Mouse (Mus musculus): ENCODE data around the gene Plxdc2.

DNA sequence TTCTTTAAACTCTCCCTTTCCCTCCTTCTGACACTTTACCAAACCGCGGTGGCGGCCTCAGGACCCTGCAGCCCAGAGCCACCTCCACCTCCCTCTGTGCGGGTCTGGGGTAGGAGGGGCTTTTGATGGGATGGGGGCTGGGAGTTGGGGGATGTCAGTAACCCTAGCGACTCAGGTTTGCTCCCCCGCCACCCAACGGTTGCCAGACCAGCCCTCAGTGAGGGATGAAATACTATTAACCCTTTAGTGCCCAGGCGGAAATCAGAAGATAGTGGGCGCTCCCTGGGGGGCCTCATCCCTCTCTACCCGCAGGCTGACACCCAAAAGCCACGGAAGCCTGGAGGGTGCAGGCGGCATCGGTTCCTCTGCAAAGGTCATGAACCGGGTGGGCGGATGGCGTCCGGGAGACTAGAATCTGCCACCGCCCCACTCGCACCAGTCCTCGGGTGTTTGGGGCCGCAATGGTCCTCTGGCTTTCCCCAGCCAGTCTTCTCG is 446 bp upstream of the Plxdc2 start:
- TF ChIP-seq CTCF (IDR thresholded peaks at IDR 0.05; ENCODE audit: control insufficient read depth, insufficient read depth, insufficient read length) (no peak), MYOG (IDR thresholded peaks at IDR 0.05; ENCODE audit: control insufficient read depth, extremely low read depth, insufficient read length) (no peak), USF1 (IDR thresholded peaks at IDR 0.05; ENCODE audit: low read depth) (no peak), MYOD1 (IDR thresholded peaks at IDR 0.05; ENCODE audit: control insufficient read depth, insufficient read length, low read depth) (no peak), CEBPB (IDR thresholded peaks at IDR 0.05; ENCODE audit: low read depth) (no peak), MAX (IDR thresholded peaks at IDR 0.05) (no peak)
